10 mouse cellular contexts compared by ENCODE assay signal in the genomic region with DNA sequence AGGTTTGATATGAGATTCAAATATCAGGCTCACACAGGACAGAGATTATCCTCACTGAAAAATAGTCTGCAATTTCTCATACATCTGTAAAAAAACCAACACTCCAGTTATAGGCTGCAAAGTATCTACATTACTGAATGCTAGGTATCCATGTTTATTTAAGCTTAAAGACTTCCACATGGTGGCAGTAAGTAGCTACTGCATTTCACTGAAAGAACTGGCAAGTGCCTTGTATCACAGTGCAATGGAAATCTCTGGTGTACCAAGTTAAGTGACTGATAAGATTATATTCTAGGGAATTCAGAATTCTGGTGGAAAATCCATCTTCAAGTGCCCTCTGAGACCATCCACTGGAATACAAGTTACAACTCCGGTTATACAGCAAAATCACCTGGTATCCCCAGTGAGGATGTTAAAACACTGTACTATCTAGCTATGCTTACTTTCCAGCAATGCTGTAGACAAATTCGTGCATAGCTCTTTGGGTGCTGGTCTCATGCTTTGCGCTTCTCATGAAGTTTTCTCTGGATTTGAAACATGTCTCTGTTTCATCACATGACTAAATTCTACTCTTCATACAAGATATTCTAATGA. TPM values are rescaled to one million over a fixed set of nuclear protein-coding genes. Genes with fewer than 3 reads are reported as not detected.
DNase-seq lines count a peak whose midpoint lies in the region; ATAC-seq lines count a peak whose summit lies in the region.
"Had no signal": no experiment of that assay in that cellular context is flagged by ENCODE, and none has a peak within 500 bp of the region (broad histone marks: within the 10 kb centered on the region; RNA-seq: fewer than 3 reads in every experiment).

No protein-coding gene starts in this region.

- 87% methylated on average over 3 of the region's 3 CpGs for WGBS in forebrain, embryonic 14.5 days
- 78% methylated on average over 3 of the region's 3 CpGs for WGBS in midbrain, embryonic 15.5 days

- ATAC-seq in forebrain, embryonic 14.5 days = peak; percentile 72
- peak; percentile 89 for ATAC-seq in midbrain, embryonic 15.5 days (replicated peaks)
- ATAC-seq in megakaryocyte progenitor cell, adult 5-6 weeks (replicated peaks; ENCODE audit: poor library complexity) = no peak

- H3K36me3 ChIP-seq in forebrain, embryonic 14.5 days (ENCODE audit: control insufficient read depth, insufficient read depth, low read length) = no peaks in the 10 kb centered on the region
- no peaks in the 10 kb centered on the region for H3K36me3 ChIP-seq in midbrain, embryonic 15.5 days (replicated peaks)
- H3K36me3 ChIP-seq: limb, embryonic 15.5 days had no signal

- intact Hi-C loops in left cerebral cortex, postnatal 4 days (cut with DNase I) = loop anchor here (10.0 kb wide), 1 partner anchor 1204 kb away; no protein-coding TSS in a partner anchor

- H3K4me1 ChIP-seq in forebrain, embryonic 14.5 days (ENCODE audit: control insufficient read depth, insufficient read depth, low read length) = no peaks in the 10 kb centered on the region
- no peaks in the 10 kb centered on the region for H3K4me1 ChIP-seq in midbrain, embryonic 15.5 days
- H3K4me1 ChIP-seq: limb, embryonic 15.5 days had no signal

- no peak overlapping the region for H3K9ac ChIP-seq in forebrain, embryonic 14.5 days (ENCODE audit: low read length)
- H3K9ac ChIP-seq in midbrain, embryonic 15.5 days = no peak overlapping the region
- H3K9ac ChIP-seq: limb, embryonic 15.5 days had no signal

- no peaks in the 10 kb centered on the region for H3K9me3 ChIP-seq in forebrain, embryonic 14.5 days (replicated peaks; ENCODE audit: control insufficient read depth, low read length)
- no peaks in the 10 kb centered on the region for H3K9me3 ChIP-seq in midbrain, embryonic 15.5 days
- H3K9me3 ChIP-seq: limb, embryonic 15.5 days had no signal

- no peak overlapping the region for H3K27ac ChIP-seq in forebrain, embryonic 14.5 days (ENCODE audit: low read depth, low read length)
- no peak overlapping the region for H3K27ac ChIP-seq in midbrain, embryonic 15.5 days
- H3K27ac ChIP-seq: limb, embryonic 15.5 days had no signal

- peak; percentile 3 to 8 for DNase-seq in left cerebral cortex, adult 18-20 months (ENCODE audit: low spot score in 2 of 2)
- no peak for DNase-seq in left cerebral cortex, postnatal 4 days
- DNase-seq in NIH3T3 (ENCODE audit: low read depth) = peak; percentile 38
- DNase-seq in forebrain, embryonic 14.5 days (ENCODE audit: low spot score) = peak; percentile 85
- no peak for DNase-seq in spleen, postnatal 10 days (ENCODE audit: low spot score in 2 of 2)
- DNase-seq: heart, postnatal 36 days had no signal

- H3K4me3 ChIP-seq in forebrain, embryonic 14.5 days (ENCODE audit: low read depth, low read length) = no peak overlapping the region
- H3K4me3 ChIP-seq in midbrain, embryonic 15.5 days = no peak overlapping the region
- H3K4me3 ChIP-seq: limb, embryonic 15.5 days had no signal

- H3K4me2 ChIP-seq in forebrain, embryonic 14.5 days (ENCODE audit: low read length) = no peak overlapping the region
- H3K4me2 ChIP-seq in midbrain, embryonic 15.5 days = no peak overlapping the region
- H3K4me2 ChIP-seq: limb, embryonic 15.5 days had no signal

- H3K27me3 ChIP-seq in forebrain, embryonic 14.5 days (replicated peaks; ENCODE audit: control insufficient read depth, insufficient read depth, low read length) = no peaks in the 10 kb centered on the region
- no peaks in the 10 kb centered on the region for H3K27me3 ChIP-seq in midbrain, embryonic 15.5 days (replicated peaks)
- H3K27me3 ChIP-seq: limb, embryonic 15.5 days had no signal

RNA-seq across cellular contexts. Expression of a gene that starts 47.6 kb away (rescaled TPM):
- not detected for total RNA-seq in left cerebral cortex, adult 18-20 months (2021)
- total RNA-seq in left cerebral cortex, postnatal 4 days (2021) = not detected
- not detected in 2 replicates for polyA plus RNA-seq in forebrain, embryonic 14.5 days (2014; fragmentation: Nextera tagmentation; extraction: Ambion mirVana)
- polyA plus RNA-seq in midbrain, embryonic 15.5 days (2015; fragmentation: Nextera tagmentation; extraction: Ambion mirVana) = not detected in 2 replicates
- total RNA-seq in megakaryocyte progenitor cell, adult 5-6 weeks (2015) = not detected in 2 replicates
- total RNA-seq in megakaryocyte progenitor cell, adult 5-6 weeks (2017) = not detected in 2 replicates
- total RNA-seq: adrenal gland, adult 18-20 months; heart, postnatal 36 days had no signal
- polyA plus RNA-seq: limb, embryonic 15.5 days had no signal

Comparison
In these comparisons a context has a peak if more than half of its experiments do, and no peak if none do; other contexts are left out.
1. DNase-seq: peak in left cerebral cortex, adult 18-20 months (2 of 2), NIH3T3 (single experiment) and forebrain, embryonic 14.5 days (single experiment); none in left cerebral cortex, postnatal 4 days (single experiment) and spleen, postnatal 10 days (0 of 2).